Mouse (Mus musculus) liver, postnatal 0 days (tissue): ENCODE measurements around the gene Prkacb.

ENCODE experiments used
- CTCF ChIP-seq: sonication (generic); IDR thresholded peaks from 2 replicates; pipeline ENCODE4 v1.5.1; 2016; ENCODE audit warnings: antibody characterized with exemption, low read depth
- EP300 ChIP-seq: IDR thresholded peaks from 2 replicates; pipeline ENCODE4 v1.6.1; 2016; ENCODE audit warnings: antibody characterized with exemption, low read depth, mild to moderate bottlenecking

DNA sequence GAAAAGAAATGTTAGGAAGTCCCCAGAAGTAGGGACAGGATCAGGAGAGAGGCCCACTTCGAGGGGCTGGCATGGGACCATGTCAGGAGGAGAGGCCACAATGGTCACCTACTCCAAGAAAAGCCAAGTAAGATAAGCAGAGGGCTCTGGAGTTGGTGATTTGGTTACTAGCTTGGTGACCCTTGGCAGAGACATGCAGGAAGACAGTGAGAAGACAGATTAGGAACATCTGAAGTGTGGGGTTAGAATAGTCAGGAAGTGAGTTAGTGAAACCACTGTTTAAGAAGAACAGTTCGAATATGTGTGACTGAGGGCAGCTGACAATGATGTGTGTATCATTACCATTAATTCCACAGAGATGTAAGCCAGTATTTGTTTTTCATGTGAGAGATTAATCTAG is 58.5 kb downstream of the Prkacb start:
- TF ChIP-seq CTCF (no peak), EP300 (no peak)
